Mouse (Mus musculus) hindbrain, postnatal 0 days (tissue): ENCODE data around the gene Ptpn6. TPM values are rescaled to one million over a fixed set of nuclear protein-coding genes. Genes with fewer than 3 reads are reported as not detected.

ENCODE experiments used
- ATAC-seq: fragments of 200-750 bp; cut with Nextera tagmentation; 2 replicates; pipeline ENCODE4 v1.8.0; 2017; ENCODE audit warnings: mild to moderate bottlenecking, moderate TSS enrichment, moderate library complexity
- DNase-seq: peaks from one replicate; pipeline ENCODE4 v3.0.0-alpha.2; 2015; ENCODE audit warnings: low spot score
- H3K27ac ChIP-seq: fragments of 300-500 bp; sonication (generic); 2 replicates; pipeline ENCODE4 v1.5.1; 2014; ENCODE audit warnings: mild to moderate bottlenecking
- H3K27me3 ChIP-seq: fragments of 300-500 bp; sonication (generic); 2 replicates; pipeline ENCODE4 v1.6.1; 2014; ENCODE audit warnings: low read length, mixed read lengths; ENCODE audit not compliant: insufficient read depth
- H3K36me3 ChIP-seq: fragments of 300-500 bp; sonication (generic); 2 replicates; pipeline ENCODE4 v1.6.1; 2014; ENCODE audit warnings: low read length, mixed read lengths; ENCODE audit not compliant: insufficient read depth
- H3K4me1 ChIP-seq: fragments of 300-500 bp; sonication (generic); 2 replicates; pipeline ENCODE4 v1.6.1; 2014; ENCODE audit warnings: antibody characterized with exemption, low read length, mixed read lengths; ENCODE audit not compliant: insufficient read depth
- H3K4me2 ChIP-seq: fragments of 300-500 bp; sonication (generic); 2 replicates; pipeline ENCODE4 v1.6.1; 2014; ENCODE audit warnings: low read depth, mild to moderate bottlenecking, low read length, moderate library complexity, mixed read lengths
- H3K4me3 ChIP-seq: fragments of 300-500 bp; sonication (generic); 2 replicates; pipeline ENCODE4 v1.5.1; 2014; ENCODE audit warnings: low read length
- H3K9ac ChIP-seq: fragments of 300-500 bp; sonication (generic); replicated peaks from 2 replicates; pipeline ENCODE4 v1.6.1; 2014; ENCODE audit warnings: mild to moderate bottlenecking, low read length, moderate library complexity, mixed read lengths
- H3K9me3 ChIP-seq: fragments of 300-500 bp; sonication (generic); 2 replicates; pipeline ENCODE4 v1.6.1; 2016; ENCODE audit warnings: low read length, mixed read lengths
- CTCF ChIP-seq: IDR thresholded peaks from 2 replicates; pipeline ENCODE4 v1.5.1; 2016; ENCODE audit warnings: antibody characterized with exemption, control low read depth, low read depth
- WGBS: fragments of 180-500 bp; shearing (Covaris S2); extraction: QIAGEN DNeasy Blood & Tissue Kit; methylation state at CpG from one replicate; pipeline ENCODE4 v1.1.7; 2014; 5-methylcytosine and 5-hydroxymethylcytosine counted together
- polyA plus RNA-seq: library from polyadenylated mRNA; unstranded; fragments of >200 nt; fragmentation: Nextera tagmentation; extraction: Ambion mirVana; gene quantifications from 2 replicates; pipeline ENCODE4 v1.2.1, GENCODE M21; 2015
- total RNA-seq: library from RNA; depleted of rRNA; stranded (reverse); fragments of >200 nt; gene quantifications from 2 replicates; pipeline ENCODE4 v1.2.3, GENCODE M21; 2014

The Ptpn6 gene
- total and polyA plus RNA-seq, 2 experiments from 2014 or later: 3.8 to 4.3 TPM

GRCm38 (mm10) chr6:124731038-124731437 lies 7.5 kb downstream of the Ptpn6 start:
- no peaks in the 10 kb centered on the region for H3K9me3 ChIP-seq
- 89% methylated on average over 7 of the region's 7 CpGs for WGBS
- no peak overlapping the region for H3K9ac ChIP-seq
- no peak overlapping the region for H3K4me3 ChIP-seq
- no peak for TF ChIP-seq CTCF
- no peaks in the 10 kb centered on the region for H3K27me3 ChIP-seq
- H3K36me3 ChIP-seq: no peaks in the 10 kb centered on the region
- H3K27ac ChIP-seq: no peak overlapping the region
- DNase-seq (no peak), ATAC-seq (no peak)
- H3K4me1 ChIP-seq: no peaks in the 10 kb centered on the region
- no peak overlapping the region for H3K4me2 ChIP-seq

- H3K27me3 ChIP-seq: no peaks in the 10 kb centered on the region
- no peak overlapping the region for H3K9ac ChIP-seq
- H3K36me3 ChIP-seq: no peaks in the 10 kb centered on the region
- H3K9me3 ChIP-seq: no peaks in the 10 kb centered on the region
- TF ChIP-seq CTCF: no peak
- no peak overlapping the region for H3K4me2 ChIP-seq
- no peak overlapping the region for H3K4me3 ChIP-seq
- no peaks in the 10 kb centered on the region for H3K4me1 ChIP-seq
- ATAC-seq (no peak), DNase-seq (no peak)
- 90% methylated on average over 8 of the region's 8 CpGs for WGBS
- no peak overlapping the region for H3K27ac ChIP-seq
Observed at GRCm38 (mm10) chr6:124729850-124730705, 8.4 kb downstream of the Ptpn6 start.

- no peaks in the 10 kb centered on the region for H3K27me3 ChIP-seq
- no peak for DNase-seq
- 89% methylated on average over 10 of the region's 10 CpGs for WGBS
Observed at GRCm38 (mm10) chr6:124728621-124729020, 9.9 kb downstream of the Ptpn6 start.

GRCm38 (mm10) chr6:124724472-124724871 lies 14.0 kb downstream of the Ptpn6 start:
- H3K9ac ChIP-seq: no peak overlapping the region
- no peak for TF ChIP-seq CTCF
- H3K4me3 ChIP-seq: no peak overlapping the region
- DNase-seq: no peak
- 88% methylated on average over 10 of the region's 10 CpGs for WGBS
- H3K36me3 ChIP-seq: no peaks in the 10 kb centered on the region
- ATAC-seq: no peak
- H3K4me1 ChIP-seq: no peaks in the 10 kb centered on the region
- H3K27ac ChIP-seq: no peak overlapping the region
- no peaks in the 10 kb centered on the region for H3K27me3 ChIP-seq
- H3K4me2 ChIP-seq: no peak overlapping the region
- no peaks in the 10 kb centered on the region for H3K9me3 ChIP-seq

More at GRCm38 (mm10) chr6:124728621-124729020, 9.9 kb downstream of the Ptpn6 start:
- H3K4me3 ChIP-seq: no peak overlapping the region
- no peak overlapping the region for H3K4me2 ChIP-seq
- H3K36me3 ChIP-seq: no peaks in the 10 kb centered on the region
- no peak for ATAC-seq
- no peak overlapping the region for H3K27ac ChIP-seq
- H3K4me1 ChIP-seq: no peaks in the 10 kb centered on the region
- H3K9me3 ChIP-seq: no peaks in the 10 kb centered on the region
- TF ChIP-seq CTCF: no peak
- no peak overlapping the region for H3K9ac ChIP-seq

- Histone ChIP-seq H3K4me3 (no peak overlapping the region), H3K27me3 (no peaks in the 10 kb centered on the region), H3K36me3 (no peaks in the 10 kb centered on the region), H3K4me2 (no peak overlapping the region), H3K9me3 (no peaks in the 10 kb centered on the region), H3K27ac (no peak overlapping the region), H3K4me1 (no peaks in the 10 kb centered on the region), H3K9ac (no peak overlapping the region)
- DNase-seq (no peak), ATAC-seq (no peak)
- no peak for TF ChIP-seq CTCF
- WGBS: 77% methylated on average over 8 of the region's 8 CpGs
Observed at GRCm38 (mm10) chr6:124723541-124723940, 15.0 kb downstream of the Ptpn6 start.

GRCm38 (mm10) chr6:124722876-124723473 lies 15.5 kb downstream of the Ptpn6 start:
- ATAC-seq: no peak
- no peak for DNase-seq
- Histone ChIP-seq H3K36me3 (no peaks in the 10 kb centered on the region), H3K4me3 (no peak overlapping the region), H3K4me1 (no peaks in the 10 kb centered on the region), H3K4me2 (no peak overlapping the region), H3K27ac (no peak overlapping the region), H3K27me3 (no peaks in the 10 kb centered on the region), H3K9me3 (no peaks in the 10 kb centered on the region), H3K9ac (no peak overlapping the region)
- 84% methylated on average over 6 of the region's 6 CpGs for WGBS
- no peak for TF ChIP-seq CTCF

- Histone ChIP-seq H3K4me1 (no peaks in the 10 kb centered on the region), H3K36me3 (peaks cover 13% of the 10 kb centered on the region; the same call in 1 of the 2 replicates), H3K9me3 (no peaks in the 10 kb centered on the region), H3K27ac (no peak overlapping the region), H3K9ac (no peak overlapping the region), H3K4me2 (no peak overlapping the region), H3K27me3 (no peaks in the 10 kb centered on the region), H3K4me3 (no peak overlapping the region)
- 57% methylated on average over 11 of the region's 11 CpGs for WGBS
- no peak for DNase-seq
- ATAC-seq: no peak
- no peak for TF ChIP-seq CTCF
Observed at GRCm38 (mm10) chr6:124720904-124721303, 17.6 kb downstream of the Ptpn6 start.
